Mouse (Mus musculus) G1E (cell line): ENCODE results near the gene Tomm5.

Experiments
- CTCF ChIP-seq: IDR thresholded peaks from 2 replicates; pipeline ENCODE4 v1.5.1; 2012; ENCODE audit warnings: low read depth, low read length, inconsistent platforms, mixed read lengths
- GATA1 ChIP-seq: IDR thresholded peaks from 2 replicates; pipeline ENCODE4 v1.6.1; 2012; ENCODE audit warnings: borderline replicate concordance, low read length, inconsistent platforms, mixed read lengths
- GATA2 ChIP-seq: IDR thresholded peaks from 2 replicates; pipeline ENCODE4 v1.6.1; 2012; ENCODE audit warnings: low read depth, low read length, inconsistent platforms, borderline replicate concordance
- POLR2AphosphoS5 ChIP-seq: IDR thresholded peaks from 2 replicates; pipeline ENCODE4 v1.6.1; 2012; ENCODE audit warnings: low read depth, low read length, inconsistent platforms; ENCODE audit not compliant: insufficient replicate concordance
- TAL1 ChIP-seq: conservative IDR thresholded peaks from 2 replicates; pipeline ENCODE4 v1.6.1; 2012; ENCODE audit warnings: low read depth, low read length, inconsistent platforms, mixed read lengths

DNA sequence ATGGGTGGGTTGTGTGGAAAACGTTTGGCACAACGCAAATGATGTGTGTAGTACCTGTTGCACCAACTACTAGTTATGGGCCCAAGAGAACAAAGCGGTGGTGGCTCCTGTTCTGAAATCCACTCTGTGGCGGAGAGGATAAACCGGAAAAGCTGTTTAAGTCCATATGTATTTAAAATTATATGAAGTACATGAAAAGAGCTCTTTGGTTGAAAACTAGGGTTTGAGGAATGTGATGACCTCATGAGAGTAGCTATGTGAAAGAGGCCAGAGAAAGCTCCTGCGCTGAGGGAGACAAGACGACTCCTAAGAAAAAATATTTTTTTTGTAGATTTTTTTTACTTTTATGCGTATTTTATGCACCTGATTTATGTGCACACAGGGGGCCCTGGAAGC, 23.0 kb downstream of the Tomm5 start:
- no peak for TF ChIP-seq CTCF
- TF ChIP-seq TAL1, result no peak
- TF ChIP-seq GATA1, result no peak
- no peak for TF ChIP-seq POLR2AphosphoS5
- TF ChIP-seq GATA2, result no peak
